ENCODE assay signal across 16 mouse cellular contexts in the genomic region with DNA sequence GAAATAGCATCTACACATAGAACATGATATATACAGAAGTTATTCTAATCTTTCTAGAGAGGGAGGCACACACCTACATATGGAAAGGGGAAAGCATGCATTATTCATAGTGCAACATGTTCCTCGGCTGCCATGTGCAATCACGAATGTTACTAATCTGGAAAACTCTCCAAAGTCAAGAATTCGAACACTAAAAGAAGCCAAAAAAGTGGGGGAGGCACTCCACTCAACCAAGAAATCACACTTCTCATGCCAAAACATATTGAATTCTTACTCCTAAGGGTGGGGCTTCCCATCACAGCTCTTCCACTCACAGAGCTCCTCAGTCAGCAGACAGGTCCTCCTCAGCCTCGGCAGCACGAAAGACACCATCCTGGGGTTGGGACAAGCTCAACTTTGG. TPM values are rescaled to one million over a fixed set of nuclear protein-coding genes. Genes with fewer than 3 reads are reported as not detected.
A peak's percentile ranks its signal among the peaks of the same experiment; 100 is the strongest.
DNase-seq lines count a peak whose midpoint lies in the region; ATAC-seq lines count a peak whose summit lies in the region.
"Had no signal": no experiment of that assay in that cellular context is flagged by ENCODE, and none has a peak within 500 bp of the region (broad histone marks: within the 10 kb centered on the region; RNA-seq: fewer than 3 reads in every experiment).

No protein-coding gene starts in this region.

- intact Hi-C loops in left cerebral cortex, postnatal 4 days (cut with DNase I), result no loop called here

- H3K27ac ChIP-seq in embryonic facial prominence, embryonic 14.5 days (replicated peaks; ENCODE audit: low read depth, low read length), result no peak overlapping the region
- H3K27ac ChIP-seq in embryonic facial prominence, embryonic 10.5 days (replicated peaks), result no peak overlapping the region
- H3K27ac ChIP-seq in hindbrain, embryonic 14.5 days, result no peak overlapping the region
- H3K27ac ChIP-seq: hindbrain, embryonic 12.5 days; intestine, embryonic 15.5 days; limb, embryonic 12.5 days; liver, embryonic 14.5 days had no signal

- no peak overlapping the region for H3K9ac ChIP-seq in embryonic facial prominence, embryonic 14.5 days (ENCODE audit: low read depth, low read length)
- H3K9ac ChIP-seq in hindbrain, embryonic 14.5 days, result no peak overlapping the region
- H3K9ac ChIP-seq: hindbrain, embryonic 12.5 days; intestine, embryonic 15.5 days; limb, embryonic 12.5 days; liver, embryonic 14.5 days had no signal

- ATAC-seq in embryonic facial prominence, embryonic 14.5 days (ENCODE audit: low read depth), result no peak
- ATAC-seq in hindbrain, embryonic 14.5 days (ENCODE audit: low FRiP score), result no peak
- ATAC-seq: intestine, embryonic 15.5 days had no signal

- no peaks in the 10 kb centered on the region for H3K9me3 ChIP-seq in embryonic facial prominence, embryonic 14.5 days (ENCODE audit: control insufficient read depth, low read length)
- H3K9me3 ChIP-seq in embryonic facial prominence, embryonic 10.5 days, result no peaks in the 10 kb centered on the region
- no peaks in the 10 kb centered on the region for H3K9me3 ChIP-seq in hindbrain, embryonic 14.5 days (ENCODE audit: control insufficient read depth, low read length)
- H3K9me3 ChIP-seq: hindbrain, embryonic 12.5 days; intestine, embryonic 15.5 days; limb, embryonic 12.5 days had no signal

- DNase-seq in embryonic facial prominence, embryonic 14.5 days (ENCODE audit: low spot score), result peak; percentile 63
- no peak for DNase-seq in embryonic facial prominence, embryonic 10.5 days (ENCODE audit: low spot score)
- peak; percentile 19 for DNase-seq in left cerebral cortex, adult 11 months (ENCODE audit: low spot score)
- DNase-seq in left cerebral cortex, postnatal 4 days, result no peak
- peak; percentile 71 to 73 for DNase-seq in frontal cortex, adult 2 months (ENCODE audit: extremely low spot score in 1 of 2, low spot score in 1 of 2)
- peak; percentile 30 to 60 for DNase-seq in right cerebral cortex, postnatal 10 days (ENCODE audit: low spot score in 2 of 2)
- no peak for DNase-seq in hindbrain, embryonic 14.5 days (ENCODE audit: low spot score)
- no peak for DNase-seq in gastrocnemius, adult 8-10 months (ENCODE audit: low spot score in 2 of 2)
- DNase-seq: cerebellum, adult 11-12 months; gastrocnemius, postnatal 36 days; thymus, postnatal 36 days had no signal

- 45% methylated on average over 5 of the region's 5 CpGs for WGBS in embryonic facial prominence, embryonic 14.5 days
- 87% methylated on average over 5 of the region's 5 CpGs for WGBS in embryonic facial prominence, embryonic 10.5 days
- 82% methylated on average over 5 of the region's 5 CpGs for WGBS in hindbrain, embryonic 14.5 days

- H3K27me3 ChIP-seq in embryonic facial prominence, embryonic 14.5 days (replicated peaks; ENCODE audit: control insufficient read depth, insufficient read depth, low read length), result no peaks in the 10 kb centered on the region
- no peaks in the 10 kb centered on the region for H3K27me3 ChIP-seq in embryonic facial prominence, embryonic 10.5 days (replicated peaks; ENCODE audit: low read depth, poor library complexity, severe bottlenecking)
- H3K27me3 ChIP-seq in hindbrain, embryonic 14.5 days (ENCODE audit: control insufficient read depth, insufficient read depth, low read length), result no peaks in the 10 kb centered on the region
- H3K27me3 ChIP-seq: hindbrain, embryonic 12.5 days; intestine, embryonic 15.5 days; limb, embryonic 12.5 days had no signal

- no peak overlapping the region for H3K4me2 ChIP-seq in embryonic facial prominence, embryonic 14.5 days (ENCODE audit: low read depth, low read length)
- H3K4me2 ChIP-seq in hindbrain, embryonic 14.5 days (replicated peaks), result no peak overlapping the region
- H3K4me2 ChIP-seq: hindbrain, embryonic 12.5 days; intestine, embryonic 15.5 days; limb, embryonic 12.5 days had no signal

- H3K4me1 ChIP-seq in embryonic facial prominence, embryonic 14.5 days (ENCODE audit: control insufficient read depth, insufficient read depth, low read length), result peaks cover 11% of the 10 kb centered on the region; the same call in 1 of the 2 replicates
- peaks cover 23% of the 10 kb centered on the region for H3K4me1 ChIP-seq in embryonic facial prominence, embryonic 10.5 days
- no peaks in the 10 kb centered on the region for H3K4me1 ChIP-seq in hindbrain, embryonic 14.5 days (replicated peaks; ENCODE audit: control insufficient read depth, insufficient read depth, low read length)
- H3K4me1 ChIP-seq: intestine, embryonic 15.5 days had no signal

- no peaks in the 10 kb centered on the region for H3K36me3 ChIP-seq in embryonic facial prominence, embryonic 14.5 days (ENCODE audit: control insufficient read depth, insufficient read depth, low read length)
- no peaks in the 10 kb centered on the region for H3K36me3 ChIP-seq in embryonic facial prominence, embryonic 10.5 days (replicated peaks)
- no peaks in the 10 kb centered on the region for H3K36me3 ChIP-seq in hindbrain, embryonic 14.5 days (replicated peaks; ENCODE audit: control insufficient read depth, insufficient read depth)
- H3K36me3 ChIP-seq: hindbrain, embryonic 12.5 days; intestine, embryonic 15.5 days; limb, embryonic 12.5 days had no signal

- H3K4me3 ChIP-seq in embryonic facial prominence, embryonic 14.5 days (ENCODE audit: low read depth, low read length), result no peak overlapping the region
- H3K4me3 ChIP-seq in embryonic facial prominence, embryonic 10.5 days, result no peak overlapping the region
- H3K4me3 ChIP-seq in hindbrain, embryonic 14.5 days (replicated peaks; ENCODE audit: low read length), result no peak overlapping the region
- H3K4me3 ChIP-seq: hindbrain, embryonic 12.5 days; intestine, embryonic 15.5 days; limb, embryonic 12.5 days had no signal

RNA-seq across cellular contexts. Expression of a gene that starts 35.1 kb away (rescaled TPM):
- 23.1 and 24.0 TPM in 2 replicates for polyA plus RNA-seq in embryonic facial prominence, embryonic 14.5 days (2014; fragmentation: Nextera tagmentation; extraction: Ambion mirVana)
- polyA plus RNA-seq in embryonic facial prominence, embryonic 10.5 days (2016; fragmentation: Nextera tagmentation; extraction: Ambion mirVana), result 25.1 and 26.5 TPM in 2 replicates
- 10 to 100 TPM; 25.4 to 26.1 TPM for total RNA-seq in left cerebral cortex, postnatal 4 days (2021)
- polyA plus RNA-seq in frontal cortex, adult 2 months (2012; rRNA removed), result 17.9 and 20.6 TPM in 2 replicates
- polyA plus RNA-seq in hindbrain, embryonic 14.5 days (2014; fragmentation: Nextera tagmentation; extraction: Ambion mirVana), result 15.5 and 15.7 TPM in 2 replicates
- total RNA-seq in gastrocnemius, adult 8-10 months (2022), result 1 to 10 TPM; 1.5 to 2.2 (median 2.1) TPM
- total RNA-seq: MEL had no signal

Comparison
In these comparisons a context has a peak if more than half of its experiments do, and no peak if none do; other contexts are left out.
1. DNase-seq: peak in embryonic facial prominence, embryonic 14.5 days (single experiment), left cerebral cortex, adult 11 months (single experiment), frontal cortex, adult 2 months (2 of 2) and right cerebral cortex, postnatal 10 days (2 of 2); none in embryonic facial prominence, embryonic 10.5 days (single experiment), left cerebral cortex, postnatal 4 days (single experiment), hindbrain, embryonic 14.5 days (single experiment) and gastrocnemius, adult 8-10 months (0 of 2).